Mouse (Mus musculus) olfactory bulb, adult 2 months (tissue): Measurements from ENCODE around the gene Zbtb44.

Source experiments
- CTCF ChIP-seq: fragments of 200-500 bp; IDR thresholded peaks from 2 replicates; pipeline ENCODE4 v1.5.1; 2012; ENCODE audit warnings: low read depth, mild to moderate bottlenecking, low read length, moderate library complexity; ENCODE audit not compliant: insufficient read depth
- POLR2A ChIP-seq: fragments of 200-500 bp; IDR thresholded peaks from 2 replicates; pipeline ENCODE4 v1.6.1; 2012; ENCODE audit warnings: mild to moderate bottlenecking, low read depth, low read length, moderate library complexity; ENCODE audit not compliant: insufficient read depth

GRCm38 (mm10) chr9:31098118-31098517 is 67.7 kb downstream of the Zbtb44 start:
- TF ChIP-seq CTCF: no peak
- TF ChIP-seq POLR2A: no peak
